Mouse (Mus musculus): ENCODE measurements at regions not wholly inside any gene's neighbourhood (a gene's known extent, or its start where the extent isn't known, plus 50 kb on each side); places are given as distances from the start of the nearest gene placed in this dataset.

DNA sequence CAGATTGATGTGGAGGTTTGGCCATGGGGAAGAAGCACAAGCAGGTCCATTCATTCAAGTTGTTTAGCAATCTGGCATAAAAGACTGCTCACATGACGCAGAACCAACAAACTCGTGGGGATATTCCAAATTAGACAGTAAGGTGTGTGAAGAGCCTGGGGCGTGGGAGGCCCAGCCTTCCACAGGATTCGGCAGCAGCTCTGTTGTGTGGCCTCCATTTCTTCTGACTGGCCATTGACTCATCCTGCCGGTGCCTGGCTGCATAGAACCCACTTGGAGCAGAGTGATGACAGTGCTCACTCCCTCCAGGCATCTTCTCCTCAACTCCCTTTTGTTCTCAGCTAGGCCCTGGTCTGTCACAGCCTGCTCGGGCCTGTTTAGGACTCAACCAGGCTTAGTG lies 91.6 kb upstream of the Irf2bp2 start:
- Histone ChIP-seq H3K9ac (ENCODE audit: control insufficient read depth, low read depth, low read length, poor library complexity, severe bottlenecking) (no peak overlapping the region), H3K27me3 (ENCODE audit: control insufficient read depth in 1 of 2, insufficient read depth in 2 of 2, low read length in 2 of 2) (no peaks in the 10 kb centered on the region), H3K79me2 (ENCODE audit: control insufficient read depth, insufficient read depth, low read length, poor library complexity) (no peaks in the 10 kb centered on the region), H3K36me3 (ENCODE audit: control insufficient read depth in 1 of 2, insufficient read depth in 2 of 2, low read length in 2 of 2) (peaks cover 0 to 6% of the 10 kb centered on the region in 2 experiments; a peak in 2 of 4 replicates), H3K27ac (ENCODE audit: control insufficient read depth, low read depth, low read length) (no peak overlapping the region), H3K9me3 (replicated peaks; ENCODE audit: insufficient read depth, low read length) (no peaks in the 10 kb centered on the region), H3K4me3 (ENCODE audit: control insufficient read depth in 1 of 2, insufficient read depth in 1 of 2, low read depth in 2 of 2, low read length in 2 of 2) (no peak overlapping the region), H3K4me1 (ENCODE audit: control insufficient read depth in 1 of 2, insufficient read depth in 2 of 2, low read length in 2 of 2) (peaks cover 0 to 13% of the 10 kb centered on the region in 2 experiments; a peak in 2 of 4 replicates)
- no peak for DNase-seq (ENCODE audit: low read depth, low spot score)
- TF ChIP-seq USF2 (IDR thresholded peaks at IDR 0.05; ENCODE audit: borderline replicate concordance in 1 of 2, insufficient read depth in 1 of 2, low read depth in 1 of 2, low read length in 2 of 2) (no peak), GATA1 (IDR thresholded peaks at IDR 0.05; ENCODE audit: low read depth, low read length) (no peak), KAT2A (conservative IDR thresholded peaks at IDR 0.05; ENCODE audit: low read depth, low read length) (no peak), MYC (IDR thresholded peaks at IDR 0.05; ENCODE audit: low read depth, low read length) (no peak), MAFK (IDR thresholded peaks at IDR 0.05; ENCODE audit: borderline replicate concordance, low read depth, low read length) (no peak), MYB (IDR thresholded peaks at IDR 0.05; ENCODE audit: low read depth, low read length) (no peak), GABPA (IDR thresholded peaks at IDR 0.05; ENCODE audit: low read depth, low read length) (no peak), POLR2AphosphoS2 (IDR thresholded peaks at IDR 0.05; ENCODE audit: low read length) (no peak), USF1 (IDR thresholded peaks at IDR 0.05; ENCODE audit: low read depth, low read length) (no peak), ELF1 (IDR thresholded peaks at IDR 0.05; ENCODE audit: low read depth, low read length) (no peak), HCFC1 (IDR thresholded peaks at IDR 0.05; ENCODE audit: low read depth, low read length) (no peak), MAZ (IDR thresholded peaks at IDR 0.05; ENCODE audit: low read depth, low read length) (no peak)

DNA sequence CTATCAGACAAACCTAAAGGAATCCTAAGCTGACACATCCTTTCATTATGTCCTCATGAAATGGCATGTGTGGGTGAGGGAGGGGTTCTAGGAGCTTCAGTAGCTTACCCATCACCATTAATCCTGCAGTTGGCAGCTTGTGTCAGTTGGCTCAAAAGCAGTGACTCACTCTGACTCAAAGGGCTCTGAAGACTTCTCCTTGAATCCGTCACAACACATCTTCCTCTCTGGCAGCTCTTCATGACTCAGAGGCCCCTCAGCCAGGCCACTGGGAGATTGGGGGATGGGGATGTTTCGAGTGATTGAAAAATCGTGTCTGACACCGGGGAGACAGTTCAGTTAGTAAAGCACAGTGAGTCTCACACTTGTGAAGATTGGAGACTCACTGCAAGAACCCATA lies 90.2 kb upstream of the Irf2bp2 start:
- TF ChIP-seq EP300 (IDR thresholded peaks at IDR 0.05; ENCODE audit: low read depth in 1 of 2, low read length in 2 of 2) (peak; percentile 13 to 39; a peak in 3 of 4 replicates), ZKSCAN1 (IDR thresholded peaks at IDR 0.05; ENCODE audit: low read depth, low read length) (no peak), JUND (IDR thresholded peaks at IDR 0.05; ENCODE audit: low read depth, low read length) (peak; percentile 47; the same call in 1 of the 2 replicates)
- Histone ChIP-seq H3K9me3 (replicated peaks; ENCODE audit: insufficient read depth, low read length) (no peaks in the 10 kb centered on the region), H3K27me3 (ENCODE audit: control insufficient read depth in 1 of 2, insufficient read depth in 2 of 2, low read length in 2 of 2) (no peaks in the 10 kb centered on the region), H3K4me3 (ENCODE audit: control insufficient read depth in 1 of 2, insufficient read depth in 1 of 2, low read depth in 2 of 2, low read length in 2 of 2) (no peak overlapping the region), H3K4me1 (ENCODE audit: control insufficient read depth in 1 of 2, insufficient read depth in 2 of 2, low read length in 2 of 2) (peaks cover 0 to 13% of the 10 kb centered on the region in 2 experiments; a peak in 2 of 4 replicates), H3K36me3 (ENCODE audit: control insufficient read depth in 1 of 2, insufficient read depth in 2 of 2, low read length in 2 of 2) (peaks cover 0 to 6% of the 10 kb centered on the region in 2 experiments; a peak in 2 of 4 replicates), H3K27ac (ENCODE audit: control insufficient read depth, low read depth, low read length) (no peak overlapping the region), H3K79me2 (ENCODE audit: control insufficient read depth, insufficient read depth, low read length, poor library complexity) (no peaks in the 10 kb centered on the region), H3K9ac (ENCODE audit: control insufficient read depth, low read depth, low read length, poor library complexity, severe bottlenecking) (no peak overlapping the region)
- peak; percentile 67 for DNase-seq (ENCODE audit: low read depth, low spot score)
